Mouse (Mus musculus) myocyte (in vitro differentiated cells): ENCODE measurements at regions not wholly inside any gene's neighbourhood (a gene's known extent, or its start where the extent isn't known, plus 50 kb on each side); places are given as distances from the start of the nearest gene placed in this dataset.

Source experiments
- H3K27me3 ChIP-seq: one replicate; pipeline ENCODE4 v1.6.1; 2011; ENCODE audit not compliant: control insufficient read depth, insufficient read depth, insufficient read length
- H3K36me3 ChIP-seq: one replicate; pipeline ENCODE4 v1.6.1; 2011; ENCODE audit not compliant: control insufficient read depth, insufficient read depth
- H3K4me2 ChIP-seq: one replicate; pipeline ENCODE4 v1.6.1; 2011; ENCODE audit warnings: low read depth, control low read depth
- H3K4me3 ChIP-seq: one replicate; pipeline ENCODE4 v1.5.1; 2011; ENCODE audit warnings: mild to moderate bottlenecking, control low read depth, moderate library complexity
- H3K79me2 ChIP-seq: one replicate; pipeline ENCODE4 v1.6.1; 2011; ENCODE audit not compliant: control insufficient read depth, insufficient read depth
- H3ac ChIP-seq: one replicate; pipeline ENCODE4 v1.6.1; 2011; ENCODE audit not compliant: control insufficient read depth, insufficient read length
- CEBPB ChIP-seq: IDR thresholded peaks from 2 replicates; pipeline ENCODE4 v1.6.1; 2011; ENCODE audit warnings: mild to moderate bottlenecking, moderate library complexity; ENCODE audit not compliant: poor library complexity, insufficient read depth, severe bottlenecking
- E2F4 ChIP-seq: IDR thresholded peaks from one replicate; pipeline ENCODE4 v1.6.1; 2011; ENCODE audit warnings: mild to moderate bottlenecking, control low read depth, moderate library complexity; ENCODE audit not compliant: insufficient read depth
- MAX ChIP-seq: IDR thresholded peaks from one replicate; pipeline ENCODE4 v1.6.1; 2011; ENCODE audit warnings: low read depth, mild to moderate bottlenecking, control low read depth
- MYOD1 ChIP-seq, 3 experiments: IDR thresholded peaks; one replicate each; pipeline ENCODE4 v1.6.1; 2011; ENCODE audit warnings: control low read depth in 2 of 3, low read depth in 2 of 3, mild to moderate bottlenecking in 2 of 3, moderate library complexity in 1 of 3; ENCODE audit not compliant: insufficient read length in 2 of 3, control insufficient read depth in 1 of 3
- MYOG ChIP-seq, 3 experiments: IDR thresholded peaks; one replicate each; pipeline ENCODE4 v1.6.1; 2011; ENCODE audit warnings: control low read depth in 2 of 3, low read depth in 2 of 3, mild to moderate bottlenecking in 2 of 3; ENCODE audit not compliant: insufficient read length in 2 of 3, control insufficient read depth in 1 of 3, insufficient read depth in 1 of 3
- POLR2A ChIP-seq: IDR thresholded peaks from one replicate; pipeline ENCODE4 v1.6.1; 2011; ENCODE audit warnings: low read depth, mild to moderate bottlenecking, control low read depth, moderate library complexity; ENCODE audit not compliant: insufficient read length
- POLR2AphosphoS2 ChIP-seq: IDR thresholded peaks from one replicate; pipeline ENCODE4 v1.6.1; 2011; ENCODE audit warnings: low read depth, control low read depth; ENCODE audit not compliant: insufficient read length
- REST ChIP-seq: IDR thresholded peaks from one replicate; pipeline ENCODE4 v1.6.1; 2011; ENCODE audit warnings: mild to moderate bottlenecking, control low read depth, moderate library complexity; ENCODE audit not compliant: insufficient read depth, insufficient read length
- SRF ChIP-seq: IDR thresholded peaks from one replicate; pipeline ENCODE4 v1.6.1; 2011; ENCODE audit warnings: low read depth; ENCODE audit not compliant: control insufficient read depth, insufficient read length
- TCF12 ChIP-seq: IDR thresholded peaks from one replicate; pipeline ENCODE4 v1.6.1; 2011; ENCODE audit warnings: mild to moderate bottlenecking, control low read depth; ENCODE audit not compliant: poor library complexity, insufficient read depth, severe bottlenecking
- TCF3 ChIP-seq: IDR thresholded peaks from one replicate; pipeline ENCODE4 v1.6.1; 2011; ENCODE audit warnings: low read depth, control low read depth; ENCODE audit not compliant: insufficient read length
- USF1 ChIP-seq: IDR thresholded peaks from one replicate; pipeline ENCODE4 v1.6.1; 2011; ENCODE audit warnings: low read depth, mild to moderate bottlenecking, control low read depth, moderate library complexity

DNA sequence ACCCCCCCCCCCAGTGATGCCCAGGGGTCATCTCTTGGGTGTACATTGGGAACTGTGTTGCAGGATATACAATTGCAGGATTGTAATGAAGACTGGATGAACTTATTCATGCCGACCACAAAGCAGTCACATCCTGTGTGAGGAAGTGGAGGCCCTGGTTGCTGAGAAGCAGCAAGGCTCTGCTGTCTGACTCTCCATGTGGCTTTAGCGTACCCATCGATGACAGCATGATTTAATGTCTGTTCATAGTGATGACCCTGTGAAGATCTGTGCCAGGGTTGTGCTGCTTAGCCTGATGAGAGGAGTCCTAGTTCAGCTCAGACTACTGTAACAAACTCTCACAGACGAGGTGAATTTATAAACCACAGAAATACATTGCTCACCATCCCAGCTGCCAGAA, 159.7 kb downstream of the Katnal1 start:
- H3K4me2 ChIP-seq: no peak overlapping the region
- no peaks in the 10 kb centered on the region for H3K36me3 ChIP-seq
- no peak for TF ChIP-seq MYOD1 (IDR thresholded peaks at IDR 0.05; ENCODE audit: control insufficient read depth in 1 of 3, insufficient read length in 2 of 3, low read depth in 2 of 3)
- no peak for TF ChIP-seq E2F4
- no peak for TF ChIP-seq SRF
- no peak for TF ChIP-seq CEBPB
- TF ChIP-seq REST: no peak
- TF ChIP-seq POLR2AphosphoS2: no peak
- TF ChIP-seq POLR2A: no peak
- TF ChIP-seq TCF3: no peak
- TF ChIP-seq USF1: no peak
- no peak for TF ChIP-seq TCF12
- H3K4me3 ChIP-seq: no peak overlapping the region
- H3K27me3 ChIP-seq: no peaks in the 10 kb centered on the region
- H3ac ChIP-seq: no peak overlapping the region
- no peaks in the 10 kb centered on the region for H3K79me2 ChIP-seq

DNA sequence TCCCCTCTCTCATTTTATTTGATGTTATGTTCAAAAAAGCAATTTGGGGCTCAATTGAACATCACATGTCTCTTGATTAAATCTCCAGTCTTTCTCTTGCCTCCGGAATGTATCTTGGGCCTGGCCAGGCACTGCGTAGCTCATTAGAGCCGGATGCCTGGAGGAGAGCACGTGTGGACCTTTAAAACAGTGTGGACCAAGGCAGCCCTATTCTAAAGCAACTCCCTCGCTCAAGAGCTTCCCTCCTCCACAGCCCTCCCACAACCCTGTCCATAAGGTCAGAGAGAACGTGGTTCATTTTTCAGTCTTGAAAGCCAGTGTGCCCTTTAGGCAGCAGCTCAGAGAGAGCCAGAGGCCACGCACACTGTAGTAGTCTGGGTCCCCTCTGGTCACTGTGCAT, 160.8 kb downstream of the Katnal1 start:
- Histone ChIP-seq H3ac (no peak overlapping the region), H3K36me3 (no peaks in the 10 kb centered on the region), H3K27me3 (no peaks in the 10 kb centered on the region), H3K4me3 (no peak overlapping the region), H3K79me2 (no peaks in the 10 kb centered on the region), H3K4me2 (no peak overlapping the region)
- no peak for TF ChIP-seq MYOG (IDR thresholded peaks at IDR 0.05; ENCODE audit: control insufficient read depth in 1 of 3, insufficient read depth in 1 of 3, insufficient read length in 2 of 3, low read depth in 2 of 3)
- no peak for TF ChIP-seq CEBPB
- no peak for TF ChIP-seq MAX
- no peak for TF ChIP-seq REST
- no peak for TF ChIP-seq E2F4
- TF ChIP-seq POLR2AphosphoS2: no peak
- no peak for TF ChIP-seq USF1
- no peak for TF ChIP-seq MYOD1 (IDR thresholded peaks at IDR 0.05; ENCODE audit: control insufficient read depth in 1 of 3, insufficient read length in 2 of 3, low read depth in 2 of 3)
- TF ChIP-seq TCF3: no peak
- TF ChIP-seq TCF12: no peak
- TF ChIP-seq POLR2A: no peak
- TF ChIP-seq SRF: no peak

DNA sequence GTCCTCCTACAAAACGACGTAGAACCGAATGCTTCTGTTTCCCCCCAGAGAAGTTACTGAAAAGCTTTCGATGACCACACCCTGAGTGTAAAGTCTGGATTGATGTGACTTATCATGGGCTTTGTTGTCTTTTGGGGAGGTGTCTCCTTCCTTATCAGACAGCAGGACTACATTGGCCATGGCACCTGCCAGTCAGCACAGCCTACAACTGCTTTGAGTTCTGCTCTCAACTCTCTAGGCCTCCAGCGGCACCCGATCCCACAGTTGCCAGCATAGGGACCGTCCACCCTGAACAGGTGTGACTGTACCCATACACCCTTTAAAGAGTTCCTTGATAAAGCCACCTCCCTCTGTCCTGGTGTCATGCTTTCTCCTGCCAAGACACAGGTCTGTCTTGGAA, 163.1 kb downstream of the Katnal1 start:
- no peak overlapping the region for H3ac ChIP-seq
- TF ChIP-seq USF1 (no peak), E2F4 (no peak), POLR2A (no peak), MYOG (IDR thresholded peaks at IDR 0.05; ENCODE audit: control insufficient read depth in 1 of 3, insufficient read depth in 1 of 3, insufficient read length in 2 of 3, low read depth in 2 of 3) (no peak), REST (no peak), TCF3 (no peak), CEBPB (no peak), MYOD1 (IDR thresholded peaks at IDR 0.05; ENCODE audit: control insufficient read depth in 1 of 3, insufficient read length in 2 of 3, low read depth in 2 of 3) (no peak), SRF (no peak), TCF12 (no peak), POLR2AphosphoS2 (no peak), MAX (no peak)
- no peaks in the 10 kb centered on the region for H3K27me3 ChIP-seq

DNA sequence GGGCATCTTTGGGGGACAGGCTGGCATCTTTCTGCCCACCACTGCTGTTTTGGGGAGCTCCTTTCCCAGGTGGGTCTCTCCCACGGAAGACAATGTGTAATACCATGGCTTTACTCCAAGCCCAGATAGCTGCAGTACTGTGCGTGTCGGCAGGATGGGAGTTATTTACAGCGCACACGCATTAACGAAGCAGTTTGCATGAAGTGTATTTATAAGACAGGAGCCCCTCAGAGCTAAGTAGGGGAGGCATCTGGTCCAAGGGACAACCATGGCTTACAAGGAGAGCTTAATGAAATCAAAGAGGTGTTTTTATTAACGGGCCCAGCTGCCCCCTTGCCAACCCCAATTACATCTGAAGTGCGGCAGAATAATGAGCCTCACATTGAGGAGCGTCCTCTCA, 169.0 kb downstream of the Katnal1 start:
- no peaks in the 10 kb centered on the region for H3K36me3 ChIP-seq
- no peak overlapping the region for H3K4me2 ChIP-seq
- H3ac ChIP-seq: no peak overlapping the region
- no peaks in the 10 kb centered on the region for H3K27me3 ChIP-seq
- no peaks in the 10 kb centered on the region for H3K79me2 ChIP-seq
- TF ChIP-seq MYOG (IDR thresholded peaks at IDR 0.05; ENCODE audit: control insufficient read depth in 1 of 3, insufficient read depth in 1 of 3, insufficient read length in 2 of 3, low read depth in 2 of 3) (no peak), USF1 (no peak), SRF (no peak), REST (no peak), TCF3 (no peak), CEBPB (no peak), MAX (no peak), POLR2AphosphoS2 (no peak), E2F4 (no peak), TCF12 (no peak), MYOD1 (IDR thresholded peaks at IDR 0.05; ENCODE audit: control insufficient read depth in 1 of 3, insufficient read length in 2 of 3, low read depth in 2 of 3) (no peak), POLR2A (no peak)
- H3K4me3 ChIP-seq: no peak overlapping the region

More for the DNA sequence above, 163.1 kb downstream of the Katnal1 start:
- Histone ChIP-seq H3K79me2 (no peaks in the 10 kb centered on the region), H3K4me2 (no peak overlapping the region), H3K4me3 (no peak overlapping the region), H3K36me3 (no peaks in the 10 kb centered on the region)

DNA sequence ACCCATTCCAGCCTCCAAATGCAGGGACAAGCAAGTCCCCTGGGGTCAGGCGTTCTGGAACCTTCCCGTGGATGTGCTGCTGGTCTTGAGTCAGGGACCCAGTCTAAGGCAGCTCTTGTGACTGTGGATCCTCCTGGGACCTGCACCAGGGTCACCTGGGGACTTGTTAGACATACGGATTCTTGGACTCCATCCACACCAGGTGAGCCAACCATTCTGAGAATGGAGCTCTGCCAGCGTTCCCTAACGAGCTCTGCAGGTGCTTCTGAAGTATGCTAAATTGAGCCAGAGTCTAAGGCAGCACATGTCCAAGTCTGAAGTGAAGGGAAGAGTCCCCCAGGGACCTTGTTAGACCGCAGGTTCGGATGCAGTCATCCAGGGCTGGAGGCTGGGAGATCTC, 170.3 kb downstream of the Katnal1 start:
- Histone ChIP-seq H3K36me3 (no peaks in the 10 kb centered on the region), H3K27me3 (no peaks in the 10 kb centered on the region), H3K4me3 (no peak overlapping the region), H3K79me2 (no peaks in the 10 kb centered on the region), H3K4me2 (no peak overlapping the region), H3ac (no peak overlapping the region)
- no peak for TF ChIP-seq POLR2A
- no peak for TF ChIP-seq E2F4
- TF ChIP-seq SRF: no peak
- no peak for TF ChIP-seq MYOG (IDR thresholded peaks at IDR 0.05; ENCODE audit: control insufficient read depth in 1 of 3, insufficient read depth in 1 of 3, insufficient read length in 2 of 3, low read depth in 2 of 3)
- no peak for TF ChIP-seq POLR2AphosphoS2
- TF ChIP-seq TCF3: no peak
- no peak for TF ChIP-seq MAX
- TF ChIP-seq MYOD1 (IDR thresholded peaks at IDR 0.05; ENCODE audit: control insufficient read depth in 1 of 3, insufficient read length in 2 of 3, low read depth in 2 of 3): no peak
- TF ChIP-seq USF1: no peak
- no peak for TF ChIP-seq REST
- TF ChIP-seq CEBPB: no peak
